ENCODE assay signal across 8 mouse cellular contexts in the genomic region with DNA sequence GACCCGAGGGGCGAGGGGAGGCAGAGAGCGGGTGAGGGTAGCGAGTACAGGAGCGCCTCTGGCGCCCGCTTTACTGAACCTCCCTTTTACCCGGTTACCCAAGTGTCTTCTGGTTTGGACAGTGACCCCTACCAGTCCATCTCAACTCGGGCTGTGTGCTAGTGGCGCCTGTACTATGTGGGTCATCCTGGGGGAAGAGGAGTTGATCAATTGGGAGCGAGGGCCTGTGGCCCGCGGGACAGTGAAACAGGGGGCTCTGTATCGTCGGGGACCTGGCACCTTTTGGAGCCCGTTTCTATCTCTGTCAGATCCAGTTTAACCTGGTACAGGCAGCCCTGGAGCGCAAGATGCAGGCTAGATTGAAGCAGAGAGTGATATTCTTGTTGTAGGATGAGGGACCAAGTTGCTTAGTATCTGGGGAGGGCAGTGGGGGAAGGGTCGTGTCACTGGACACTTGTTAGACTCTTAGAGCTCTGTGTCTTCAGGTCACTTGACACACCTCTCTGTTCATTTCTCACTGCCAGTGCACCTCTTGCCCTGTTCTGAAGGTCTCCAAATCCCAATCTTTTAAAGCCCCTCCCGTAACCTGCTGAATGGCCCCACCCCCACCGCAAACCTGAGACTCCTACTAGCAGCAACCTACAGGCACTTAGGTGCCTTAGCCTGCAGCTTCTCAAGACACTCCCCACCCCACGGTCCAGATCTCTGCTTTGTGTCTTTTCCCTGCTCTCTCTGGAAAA. TPM values are rescaled to one million over a fixed set of nuclear protein-coding genes. Genes with fewer than 3 reads are reported as not detected.
DNase-seq lines count a peak whose midpoint lies in the region; ATAC-seq and TF ChIP-seq lines count a peak whose summit lies in the region.

No protein-coding gene starts in this region.

- peak overlapping the region; percentile 65 for H3K4me2 ChIP-seq in lung, postnatal 0 days (replicated peaks; ENCODE audit: low read depth, low read length)
- H3K4me2 ChIP-seq in hindbrain, embryonic 12.5 days (replicated peaks), result peak overlapping the region; percentile 67

- TF ChIP-seq CTCF in lung, postnatal 0 days (IDR thresholded peaks at IDR 0.05), result no peak

- peaks cover 31% of the 10 kb centered on the region for H3K27me3 ChIP-seq in erythroblast, embryonic 14.5 days (ENCODE audit: control insufficient read depth)
- no peaks in the 10 kb centered on the region for H3K27me3 ChIP-seq in lung, postnatal 0 days (replicated peaks; ENCODE audit: insufficient read depth, low read length)
- peaks cover 45% of the 10 kb centered on the region for H3K27me3 ChIP-seq in hindbrain, embryonic 12.5 days

- no peak for DNase-seq in lung, postnatal 0 days (ENCODE audit: low spot score)
- DNase-seq in lung, postnatal 25 days (ENCODE audit: low spot score), result no peak
- DNase-seq in c-Kit-positive CD71-positive TER-119-positive erythroid progenitor cells, embryonic 14.5 days (ENCODE audit: low spot score), result no peak
- no peak for DNase-seq in urinary bladder, postnatal 10 days (ENCODE audit: low spot score)

- no peak overlapping the region for H3K27ac ChIP-seq in lung, postnatal 0 days (ENCODE audit: low read length)
- no peak overlapping the region for H3K27ac ChIP-seq in hindbrain, embryonic 12.5 days

- peak overlapping the region; percentile 20 for H3K4me3 ChIP-seq in erythroblast, embryonic 14.5 days (replicated peaks)
- H3K4me3 ChIP-seq in lung, postnatal 0 days (ENCODE audit: low read depth, low read length), result peak overlapping the region; percentile 28
- H3K4me3 ChIP-seq in hindbrain, embryonic 12.5 days, result peak overlapping the region; percentile 44

- no peaks in the 10 kb centered on the region for H3K4me1 ChIP-seq in erythroblast, embryonic 14.5 days (ENCODE audit: control insufficient read depth)
- H3K4me1 ChIP-seq in lung, postnatal 0 days (ENCODE audit: insufficient read depth, low read depth, low read length), result no peaks in the 10 kb centered on the region
- no peaks in the 10 kb centered on the region for H3K4me1 ChIP-seq in hindbrain, embryonic 12.5 days

- no peaks in the 10 kb centered on the region for H3K9me3 ChIP-seq in erythroblast, embryonic 14.5 days (ENCODE audit: control insufficient read depth, low read length)
- H3K9me3 ChIP-seq in lung, postnatal 0 days (ENCODE audit: low read length), result no peaks in the 10 kb centered on the region
- H3K9me3 ChIP-seq in hindbrain, embryonic 12.5 days (replicated peaks), result no peaks in the 10 kb centered on the region

- WGBS in lung, postnatal 0 days, result 14% methylated on average over 13 of the region's 21 CpGs
- WGBS in hindbrain, embryonic 12.5 days, result 24% methylated on average over 21 of the region's 21 CpGs

- no peak overlapping the region for H3K9ac ChIP-seq in lung, postnatal 0 days (replicated peaks; ENCODE audit: low read depth)
- H3K9ac ChIP-seq in hindbrain, embryonic 12.5 days, result peak overlapping the region; percentile 57

- H3K36me3 ChIP-seq in erythroblast, embryonic 14.5 days (ENCODE audit: control insufficient read depth), result no peaks in the 10 kb centered on the region
- H3K36me3 ChIP-seq in lung, postnatal 0 days (ENCODE audit: insufficient read depth, low read length), result no peaks in the 10 kb centered on the region
- no peaks in the 10 kb centered on the region for H3K36me3 ChIP-seq in hindbrain, embryonic 12.5 days

- ATAC-seq in erythroblast, adult 5-6 weeks (replicated peaks; ENCODE audit: low FRiP score, poor library complexity, severe bottlenecking), result no peak
- ATAC-seq in lung, postnatal 0 days, result no peak
- peak; percentile 75 for ATAC-seq in hindbrain, embryonic 12.5 days (ENCODE audit: low FRiP score)
- peak; percentile 64 for ATAC-seq in megakaryocyte-erythroid progenitor cell, adult 5-6 weeks (replicated peaks; ENCODE audit: low FRiP score, low TSS enrichment, poor library complexity, severe bottlenecking)

- no peak for TF ChIP-seq EP300 in lung, postnatal 0 days (IDR thresholded peaks at IDR 0.05)

RNA-seq across cellular contexts. Expression of gene Rtl4, which starts 0.6 kb away (rescaled TPM):
- not detected in 2 replicates for polyA plus RNA-seq in erythroblast, embryonic 14.5 days (2012)
- not detected in 2 replicates for total RNA-seq in erythroblast, adult 5-6 weeks (2015; ENCODE audit: low replicate concordance)
- not detected in 2 replicates for total RNA-seq in erythroblast, adult 5-6 weeks (2017; ENCODE audit: low replicate concordance)
- polyA plus RNA-seq in lung, postnatal 0 days (2015; fragmentation: Nextera tagmentation; extraction: Ambion mirVana), result not detected in 2 replicates
- polyA plus RNA-seq in hindbrain, embryonic 12.5 days (2016; fragmentation: Nextera tagmentation; extraction: Ambion mirVana), result 0.34 and 0.57 TPM in 2 replicates
- total RNA-seq in megakaryocyte-erythroid progenitor cell, adult 5-6 weeks (2014; fragmentation: Nextera tagmentation), result not detected in 2 replicates
- total RNA-seq in megakaryocyte-erythroid progenitor cell, adult 5-6 weeks (2017), result not detected in 2 replicates

RNA-seq across cellular contexts. Expression of gene Trpc5, which starts 1.3 kb away (rescaled TPM):
- not detected in 2 replicates for polyA plus RNA-seq in erythroblast, embryonic 14.5 days (2012)
- total RNA-seq in erythroblast, adult 5-6 weeks (2015; ENCODE audit: low replicate concordance), result not detected in 2 replicates
- not detected in 2 replicates for total RNA-seq in erythroblast, adult 5-6 weeks (2017; ENCODE audit: low replicate concordance)
- polyA plus RNA-seq in lung, postnatal 0 days (2015; fragmentation: Nextera tagmentation; extraction: Ambion mirVana), result not detected in 2 replicates
- 0.48 and 0.56 TPM in 2 replicates for polyA plus RNA-seq in hindbrain, embryonic 12.5 days (2016; fragmentation: Nextera tagmentation; extraction: Ambion mirVana)
- not detected in 2 replicates for total RNA-seq in megakaryocyte-erythroid progenitor cell, adult 5-6 weeks (2014; fragmentation: Nextera tagmentation)
- total RNA-seq in megakaryocyte-erythroid progenitor cell, adult 5-6 weeks (2017), result not detected in 2 replicates

Comparison
In these comparisons a context has a peak if more than half of its experiments do, and no peak if none do; other contexts are left out.
1. ATAC-seq: peak in hindbrain, embryonic 12.5 days (single experiment) and megakaryocyte-erythroid progenitor cell, adult 5-6 weeks (single experiment); none in erythroblast, adult 5-6 weeks (single experiment) and lung, postnatal 0 days (single experiment).
2. Peak in every context shown above with its lines, with median percentiles within 50 percentile points of each other: H3K4me3 ChIP-seq.